Mouse (Mus musculus): ENCODE measurements around the gene Mvb12b. TPM values are rescaled to one million over a fixed set of nuclear protein-coding genes. Genes with fewer than 3 reads are reported as not detected.

The Mvb12b gene
- polyA plus RNA-seq, 1 experiment: 15.9 TPM

- Histone ChIP-seq H3K27me3 (ENCODE audit: control insufficient read depth, insufficient read depth, insufficient read length) (no peaks in the 10 kb centered on the region), H3K79me3 (ENCODE audit: low read depth) (no peaks in the 10 kb centered on the region), H3K79me2 (ENCODE audit: control insufficient read depth, insufficient read depth) (no peaks in the 10 kb centered on the region), H3K36me3 (ENCODE audit: control insufficient read depth, insufficient read depth) (no peaks in the 10 kb centered on the region), H3ac (ENCODE audit: control insufficient read depth, insufficient read length, low read depth) (no peak overlapping the region), H3K4me3 (ENCODE audit: insufficient read depth, poor library complexity, severe bottlenecking) (no peak overlapping the region)
- no peak for TF ChIP-seq MYOD1 (IDR thresholded peaks at IDR 0.05; ENCODE audit: control insufficient read depth, insufficient read length, low read depth)
- no peak for TF ChIP-seq MAX (IDR thresholded peaks at IDR 0.05)
- no peak for TF ChIP-seq USF1 (IDR thresholded peaks at IDR 0.05; ENCODE audit: low read depth)
Observed at GRCm38 (mm10) chr2:33794483-33794882, 93.3 kb downstream of the Mvb12b start.

GRCm38 (mm10) chr2:33790301-33790700 lies 97.4 kb downstream of the Mvb12b start:
- Histone ChIP-seq H3K79me3 (ENCODE audit: low read depth) (no peaks in the 10 kb centered on the region), H3K4me3 (ENCODE audit: insufficient read depth, poor library complexity, severe bottlenecking) (no peak overlapping the region), H3ac (ENCODE audit: control insufficient read depth, insufficient read length, low read depth) (no peak overlapping the region), H3K36me3 (ENCODE audit: control insufficient read depth, insufficient read depth) (no peaks in the 10 kb centered on the region), H3K79me2 (ENCODE audit: control insufficient read depth, insufficient read depth) (no peaks in the 10 kb centered on the region), H3K27me3 (ENCODE audit: control insufficient read depth, insufficient read depth, insufficient read length) (no peaks in the 10 kb centered on the region)
- TF ChIP-seq CEBPB (IDR thresholded peaks at IDR 0.05; ENCODE audit: low read depth): no peak
- no peak for TF ChIP-seq MYOG (IDR thresholded peaks at IDR 0.05; ENCODE audit: control insufficient read depth, extremely low read depth, insufficient read length)
- no peak for TF ChIP-seq MYOD1 (IDR thresholded peaks at IDR 0.05; ENCODE audit: control insufficient read depth, insufficient read length, low read depth)
- no peak for TF ChIP-seq MAX (IDR thresholded peaks at IDR 0.05)
- TF ChIP-seq USF1 (IDR thresholded peaks at IDR 0.05; ENCODE audit: low read depth): no peak

GRCm38 (mm10) chr2:33789732-33790131 lies 98.0 kb downstream of the Mvb12b start:
- Histone ChIP-seq H3K27me3 (ENCODE audit: control insufficient read depth, insufficient read depth, insufficient read length) (no peaks in the 10 kb centered on the region), H3K79me2 (ENCODE audit: control insufficient read depth, insufficient read depth) (no peaks in the 10 kb centered on the region), H3K79me3 (ENCODE audit: low read depth) (no peaks in the 10 kb centered on the region), H3ac (ENCODE audit: control insufficient read depth, insufficient read length, low read depth) (no peak overlapping the region), H3K4me3 (ENCODE audit: insufficient read depth, poor library complexity, severe bottlenecking) (no peak overlapping the region), H3K36me3 (ENCODE audit: control insufficient read depth, insufficient read depth) (no peaks in the 10 kb centered on the region)
- TF ChIP-seq CTCF (IDR thresholded peaks at IDR 0.05; ENCODE audit: control insufficient read depth, insufficient read depth, insufficient read length) (no peak), FOSL1 (IDR thresholded peaks at IDR 0.05; ENCODE audit: insufficient read depth, low read length, poor library complexity, severe bottlenecking) (no peak), MYOD1 (IDR thresholded peaks at IDR 0.05; ENCODE audit: control insufficient read depth, insufficient read length, low read depth) (no peak), CEBPB (IDR thresholded peaks at IDR 0.05; ENCODE audit: low read depth) (no peak), USF1 (IDR thresholded peaks at IDR 0.05; ENCODE audit: low read depth) (no peak), MYOG (IDR thresholded peaks at IDR 0.05; ENCODE audit: control insufficient read depth, extremely low read depth, insufficient read length) (no peak), MAX (IDR thresholded peaks at IDR 0.05) (no peak)

- Histone ChIP-seq H3K79me3 (ENCODE audit: low read depth) (no peaks in the 10 kb centered on the region), H3ac (ENCODE audit: control insufficient read depth, insufficient read length, low read depth) (no peak overlapping the region), H3K36me3 (ENCODE audit: control insufficient read depth, insufficient read depth) (no peaks in the 10 kb centered on the region), H3K27me3 (ENCODE audit: control insufficient read depth, insufficient read depth, insufficient read length) (no peaks in the 10 kb centered on the region), H3K4me3 (ENCODE audit: insufficient read depth, poor library complexity, severe bottlenecking) (no peak overlapping the region), H3K79me2 (ENCODE audit: control insufficient read depth, insufficient read depth) (no peaks in the 10 kb centered on the region)
- TF ChIP-seq USF1 (IDR thresholded peaks at IDR 0.05; ENCODE audit: low read depth) (no peak), FOSL1 (IDR thresholded peaks at IDR 0.05; ENCODE audit: insufficient read depth, low read length, poor library complexity, severe bottlenecking) (no peak), MYOG (IDR thresholded peaks at IDR 0.05; ENCODE audit: control insufficient read depth, extremely low read depth, insufficient read length) (no peak), MYOD1 (IDR thresholded peaks at IDR 0.05; ENCODE audit: control insufficient read depth, insufficient read length, low read depth) (no peak), CEBPB (IDR thresholded peaks at IDR 0.05; ENCODE audit: low read depth) (no peak), CTCF (IDR thresholded peaks at IDR 0.05; ENCODE audit: control insufficient read depth, insufficient read depth, insufficient read length) (no peak), MAX (IDR thresholded peaks at IDR 0.05) (no peak)
Observed at GRCm38 (mm10) chr2:33789279-33789678, 98.5 kb downstream of the Mvb12b start.

- Histone ChIP-seq H3K4me3 (ENCODE audit: insufficient read depth, poor library complexity, severe bottlenecking) (no peak overlapping the region), H3ac (ENCODE audit: control insufficient read depth, insufficient read length, low read depth) (no peak overlapping the region), H3K79me3 (ENCODE audit: low read depth) (no peaks in the 10 kb centered on the region), H3K27me3 (ENCODE audit: control insufficient read depth, insufficient read depth, insufficient read length) (no peaks in the 10 kb centered on the region), H3K79me2 (ENCODE audit: control insufficient read depth, insufficient read depth) (no peaks in the 10 kb centered on the region), H3K36me3 (ENCODE audit: control insufficient read depth, insufficient read depth) (no peaks in the 10 kb centered on the region)
- TF ChIP-seq MYOG (IDR thresholded peaks at IDR 0.05; ENCODE audit: control insufficient read depth, extremely low read depth, insufficient read length) (no peak), USF1 (IDR thresholded peaks at IDR 0.05; ENCODE audit: low read depth) (no peak), CEBPB (IDR thresholded peaks at IDR 0.05; ENCODE audit: low read depth) (no peak), MAX (IDR thresholded peaks at IDR 0.05) (no peak), MYOD1 (IDR thresholded peaks at IDR 0.05; ENCODE audit: control insufficient read depth, insufficient read length, low read depth) (no peak)
Observed at GRCm38 (mm10) chr2:33788851-33789250, 98.9 kb downstream of the Mvb12b start.

GRCm38 (mm10) chr2:33788131-33788530 lies 99.6 kb downstream of the Mvb12b start:
- no peak overlapping the region for H3ac ChIP-seq (ENCODE audit: control insufficient read depth, insufficient read length, low read depth)
- H3K27me3 ChIP-seq (ENCODE audit: control insufficient read depth, insufficient read depth, insufficient read length): no peaks in the 10 kb centered on the region
- no peaks in the 10 kb centered on the region for H3K36me3 ChIP-seq (ENCODE audit: control insufficient read depth, insufficient read depth)
- TF ChIP-seq MYOD1 (IDR thresholded peaks at IDR 0.05; ENCODE audit: control insufficient read depth, insufficient read length, low read depth) (no peak), CTCF (IDR thresholded peaks at IDR 0.05; ENCODE audit: control insufficient read depth, insufficient read depth, insufficient read length) (no peak), MYOG (IDR thresholded peaks at IDR 0.05; ENCODE audit: control insufficient read depth, extremely low read depth, insufficient read length) (no peak)
- no peak overlapping the region for H3K4me3 ChIP-seq (ENCODE audit: insufficient read depth, poor library complexity, severe bottlenecking)
- H3K79me3 ChIP-seq (ENCODE audit: low read depth): no peaks in the 10 kb centered on the region
- no peaks in the 10 kb centered on the region for H3K79me2 ChIP-seq (ENCODE audit: control insufficient read depth, insufficient read depth)
